ENCODE assay signal across 11 mouse cellular contexts in the genomic region with DNA sequence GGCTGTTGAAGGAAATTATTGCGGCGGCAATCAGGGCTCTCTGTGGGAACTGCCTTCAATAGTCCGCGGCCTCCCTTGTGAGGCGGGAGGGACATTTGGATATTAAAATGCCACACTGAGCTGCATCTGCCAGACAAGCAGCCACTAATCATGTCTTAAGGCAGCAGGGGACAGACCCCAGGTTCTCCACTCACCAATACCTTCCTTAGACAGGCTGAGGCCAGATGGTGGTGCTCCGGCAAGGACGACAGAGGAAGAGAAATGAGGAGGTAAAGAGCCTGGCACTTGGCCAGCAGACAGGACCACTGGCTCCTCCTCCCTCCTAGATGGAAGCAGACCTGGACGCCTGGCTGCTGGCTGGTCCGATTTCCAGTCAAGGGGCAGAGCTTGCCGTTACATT.
DNase-seq lines count a peak whose midpoint lies in the region; ATAC-seq and TF ChIP-seq lines count a peak whose summit lies in the region.
"Had no signal": no experiment of that assay in that cellular context is flagged by ENCODE, and none has a peak within 500 bp of the region (broad histone marks: within the 10 kb centered on the region; RNA-seq: fewer than 3 reads in every experiment).

No protein-coding gene starts in this region.

- no peak overlapping the region for H3K4me3 ChIP-seq in kidney, embryonic 15.5 days (replicated peaks)
- H3K4me3 ChIP-seq in kidney, embryonic 14.5 days (ENCODE audit: low read length): no peak overlapping the region
- H3K4me3 ChIP-seq in intestine, embryonic 16.5 days (ENCODE audit: low read length): no peak overlapping the region
- no peak overlapping the region for H3K4me3 ChIP-seq in neural tube, embryonic 14.5 days (ENCODE audit: low read depth, low read length)
- no peak overlapping the region for H3K4me3 ChIP-seq in kidney, adult 2 months (ENCODE audit: insufficient read depth, low read depth, low read length)

- 22% methylated on average over 10 of the region's 10 CpGs for WGBS in kidney, embryonic 15.5 days
- WGBS in kidney, embryonic 14.5 days: 33% methylated on average over 10 of the region's 10 CpGs
- whole genome bisulfite sequencing in intestine, embryonic 16.5 days: 33% methylated on average over 10 of the region's 10 CpGs
- WGBS in neural tube, embryonic 14.5 days: 16% methylated on average over 10 of the region's 10 CpGs
- 30% methylated on average over 10 of the region's 10 CpGs for WGBS in kidney, adult 2 months

- H3K4me2 ChIP-seq in kidney, embryonic 15.5 days: 0 out of 2 replicates have a peak overlapping the region, but pooled peaks have one; percentile 29
- no peak overlapping the region for H3K4me2 ChIP-seq in kidney, embryonic 14.5 days (replicated peaks; ENCODE audit: low read depth, low read length)
- no peak overlapping the region for H3K4me2 ChIP-seq in intestine, embryonic 16.5 days (ENCODE audit: low read depth, low read length)
- H3K4me2 ChIP-seq in neural tube, embryonic 14.5 days (ENCODE audit: low read depth, low read length): peak overlapping the region; percentile 28; the same call in 1 of the 2 replicates

- no peak for TF ChIP-seq POLR2A in kidney, adult 2 months (IDR thresholded peaks at IDR 0.05; ENCODE audit: low read depth, low read length)

- no peak overlapping the region for H3K9ac ChIP-seq in kidney, embryonic 15.5 days
- H3K9ac ChIP-seq in kidney, embryonic 14.5 days (ENCODE audit: low read depth, low read length): no peak overlapping the region
- no peak overlapping the region for H3K9ac ChIP-seq in intestine, embryonic 16.5 days (ENCODE audit: low read depth, low read length)
- no peak overlapping the region; the same call in 1 of the 2 replicates for H3K9ac ChIP-seq in neural tube, embryonic 14.5 days (replicated peaks; ENCODE audit: low read depth, low read length)

- DNase-seq in cerebellum, postnatal 10 days: peak; percentile 90 to 92
- DNase-seq in layer of hippocampus, adult 18-20 months (ENCODE audit: low spot score in 2 of 2): no peak
- DNase-seq in thymus, postnatal 25 days: no peak
- DNase-seq in kidney, adult 2 months: no peak
- DNase-seq: adrenal gland, adult 8-10 months; kidney, postnatal 14 days had no signal

- no peak for ATAC-seq in kidney, embryonic 15.5 days (replicated peaks; ENCODE audit: low FRiP score)
- no peak for ATAC-seq in kidney, embryonic 14.5 days (ENCODE audit: low FRiP score, low TSS enrichment)
- ATAC-seq in intestine, embryonic 16.5 days: peak; percentile 46; the same call in 1 of the 2 replicates
- ATAC-seq in neural tube, embryonic 14.5 days (ENCODE audit: low read depth): peak; percentile 61; the same call in 1 of the 2 replicates

- no peak overlapping the region for H3K27ac ChIP-seq in kidney, embryonic 15.5 days
- H3K27ac ChIP-seq in kidney, embryonic 14.5 days (ENCODE audit: low read depth, low read length): no peak overlapping the region
- no peak overlapping the region for H3K27ac ChIP-seq in intestine, embryonic 16.5 days (ENCODE audit: low read length)
- 0 out of 2 replicates have a peak overlapping the region, but pooled peaks have one; percentile 2 for H3K27ac ChIP-seq in neural tube, embryonic 14.5 days (ENCODE audit: low read depth, low read length)
- no peak overlapping the region for H3K27ac ChIP-seq in kidney, adult 2 months (ENCODE audit: insufficient read depth, low read depth, low read length)

- TF ChIP-seq CTCF in kidney, adult 2 months (conservative IDR thresholded peaks at IDR 0.05; ENCODE audit: insufficient read depth, insufficient read length, low read depth, low read length): no peak

- peaks cover 7% of the 10 kb centered on the region; the same call in 1 of the 2 replicates for H3K4me1 ChIP-seq in kidney, embryonic 15.5 days
- H3K4me1 ChIP-seq in kidney, embryonic 14.5 days (ENCODE audit: control insufficient read depth, insufficient read depth, low read length): no peaks in the 10 kb centered on the region
- H3K4me1 ChIP-seq in intestine, embryonic 16.5 days (ENCODE audit: control insufficient read depth, insufficient read depth, low read length): peaks cover 9% of the 10 kb centered on the region; the same call in 1 of the 2 replicates
- peaks cover 7% of the 10 kb centered on the region; the same call in 1 of the 2 replicates for H3K4me1 ChIP-seq in neural tube, embryonic 14.5 days (ENCODE audit: control insufficient read depth, insufficient read depth, low read length)
- H3K4me1 ChIP-seq in kidney, adult 2 months (ENCODE audit: control insufficient read depth, insufficient read depth, low read length): no peaks in the 10 kb centered on the region

- no peaks in the 10 kb centered on the region for H3K36me3 ChIP-seq in kidney, embryonic 15.5 days
- no peaks in the 10 kb centered on the region for H3K36me3 ChIP-seq in kidney, embryonic 14.5 days (ENCODE audit: control insufficient read depth, insufficient read depth, low read length)
- no peaks in the 10 kb centered on the region for H3K36me3 ChIP-seq in intestine, embryonic 16.5 days (ENCODE audit: control insufficient read depth, insufficient read depth, low read length)
- H3K36me3 ChIP-seq in neural tube, embryonic 14.5 days (ENCODE audit: control insufficient read depth, insufficient read depth, low read length): no peaks in the 10 kb centered on the region
- no peaks in the 10 kb centered on the region for H3K36me3 ChIP-seq in kidney, adult 2 months (ENCODE audit: control insufficient read depth, insufficient read depth, low read length)

- H3K9me3 ChIP-seq in kidney, embryonic 15.5 days (replicated peaks): no peaks in the 10 kb centered on the region
- H3K9me3 ChIP-seq in kidney, embryonic 14.5 days (ENCODE audit: control insufficient read depth, low read length): peaks cover 4% of the 10 kb centered on the region
- peaks cover 5% of the 10 kb centered on the region; the same call in 1 of the 2 replicates for H3K9me3 ChIP-seq in intestine, embryonic 16.5 days (ENCODE audit: control insufficient read depth, low read length)
- H3K9me3 ChIP-seq in neural tube, embryonic 14.5 days (ENCODE audit: control insufficient read depth, low read length): no peaks in the 10 kb centered on the region

- H3K27me3 ChIP-seq in kidney, embryonic 15.5 days: no peaks in the 10 kb centered on the region
- H3K27me3 ChIP-seq in kidney, embryonic 14.5 days (ENCODE audit: control insufficient read depth, insufficient read depth, low read length): no peaks in the 10 kb centered on the region
- no peaks in the 10 kb centered on the region for H3K27me3 ChIP-seq in intestine, embryonic 16.5 days (replicated peaks; ENCODE audit: control insufficient read depth, insufficient read depth, low read length)
- no peaks in the 10 kb centered on the region for H3K27me3 ChIP-seq in neural tube, embryonic 14.5 days (ENCODE audit: control insufficient read depth, insufficient read depth, low read length)
- no peaks in the 10 kb centered on the region for H3K27me3 ChIP-seq in kidney, adult 2 months (replicated peaks; ENCODE audit: control insufficient read depth, insufficient read depth, low read length)
- H3K27me3 ChIP-seq: CH12.LX had no signal

Comparison
In these comparisons a context has a peak if more than half of its experiments do, and no peak if none do; other contexts are left out.
1. H3K4me2 ChIP-seq: peak in kidney, embryonic 15.5 days (single experiment) and neural tube, embryonic 14.5 days (single experiment); none in kidney, embryonic 14.5 days (single experiment) and intestine, embryonic 16.5 days (single experiment).
2. ATAC-seq: peak in intestine, embryonic 16.5 days (single experiment) and neural tube, embryonic 14.5 days (single experiment); none in kidney, embryonic 15.5 days (single experiment) and kidney, embryonic 14.5 days (single experiment).
3. DNase-seq: peak in cerebellum, postnatal 10 days (2 of 2); none in layer of hippocampus, adult 18-20 months (0 of 2), thymus, postnatal 25 days (single experiment) and kidney, adult 2 months (single experiment).